Mouse (Mus musculus) kidney, postnatal 25 days (tissue): ENCODE data around the gene Gm7792.
"Not testable (repeated sequence)": the region's sequence is repeated elsewhere in the genome, so short reads cannot be mapped to it uniquely, and the experiment has no call there.

Source experiments
- DNase-seq, 2 experiments: peaks; one replicate each; pipeline ENCODE4 v3.0.0; 2021; ENCODE audit warnings: mixed read lengths in 2 of 2

The Gm7792 gene

GRCm38 (mm10) chr5:93843476-93843875 is at the start of gene Gm7792:
Gene Gm7792, plus strand, starts transcription at chr5:93843776.
- not testable (repeated sequence) for DNase-seq
